Mouse (Mus musculus) heart, embryonic 13.5 days (tissue): Measurements from ENCODE around the gene Bmp8a. TPM values are rescaled to one million over a fixed set of nuclear protein-coding genes. Genes with fewer than 3 reads are reported as not detected.

ENCODE experiments used
- ATAC-seq: fragments of 200-750 bp; cut with Nextera tagmentation; 2 replicates; pipeline ENCODE4 v1.8.0; 2017; ENCODE audit warnings: moderate TSS enrichment; ENCODE audit not compliant: insufficient number of reproducible peaks, low FRiP score, low TSS enrichment; ENCODE audit errors: extremely low read depth
- H3K27ac ChIP-seq: fragments of 300-500 bp; sonication (generic); replicated peaks from 2 replicates; pipeline ENCODE4 v1.5.1; 2015; ENCODE audit warnings: moderate library complexity, mild to moderate bottlenecking, inconsistent platforms
- H3K27me3 ChIP-seq: fragments of 300-500 bp; sonication (generic); replicated peaks from 2 replicates; pipeline ENCODE4 v1.6.1; 2015; ENCODE audit warnings: mild to moderate bottlenecking, inconsistent platforms
- H3K36me3 ChIP-seq: fragments of 300-500 bp; sonication (generic); 2 replicates; pipeline ENCODE4 v1.6.1; 2015; ENCODE audit warnings: mild to moderate bottlenecking, inconsistent platforms
- H3K4me1 ChIP-seq: fragments of 300-500 bp; sonication (generic); 2 replicates; pipeline ENCODE4 v1.6.1; 2015; ENCODE audit warnings: inconsistent platforms
- H3K4me2 ChIP-seq: fragments of 300-500 bp; sonication (generic); 2 replicates; pipeline ENCODE4 v1.6.1; 2015; ENCODE audit warnings: inconsistent platforms, mild to moderate bottlenecking, moderate library complexity
- H3K4me3 ChIP-seq: fragments of 300-500 bp; sonication (generic); 2 replicates; pipeline ENCODE4 v1.5.1; 2015; ENCODE audit warnings: moderate library complexity, mild to moderate bottlenecking, inconsistent platforms
- H3K9ac ChIP-seq: fragments of 300-500 bp; sonication (generic); 2 replicates; pipeline ENCODE4 v1.6.1; 2015; ENCODE audit warnings: inconsistent platforms, mild to moderate bottlenecking, moderate library complexity
- H3K9me3 ChIP-seq: fragments of 300-500 bp; sonication (generic); 2 replicates; pipeline ENCODE4 v1.6.1; 2016; ENCODE audit warnings: inconsistent platforms
- WGBS: fragments of 180-500 bp; shearing (Covaris S2); methylation state at CpG from one replicate; pipeline ENCODE4 v1.1.7; 2015; ENCODE audit warnings: mixed read lengths; 5-methylcytosine and 5-hydroxymethylcytosine counted together
- polyA plus RNA-seq: library from polyadenylated mRNA; unstranded; fragments of >200 nt; fragmentation: Nextera tagmentation; extraction: Ambion mirVana; gene quantifications from 2 replicates; pipeline ENCODE4 v1.2.1, GENCODE M21; 2015

Bmp8a gene
- polyA plus RNA-seq, result 0.06 and 0.13 TPM in 2 replicates

DNA sequence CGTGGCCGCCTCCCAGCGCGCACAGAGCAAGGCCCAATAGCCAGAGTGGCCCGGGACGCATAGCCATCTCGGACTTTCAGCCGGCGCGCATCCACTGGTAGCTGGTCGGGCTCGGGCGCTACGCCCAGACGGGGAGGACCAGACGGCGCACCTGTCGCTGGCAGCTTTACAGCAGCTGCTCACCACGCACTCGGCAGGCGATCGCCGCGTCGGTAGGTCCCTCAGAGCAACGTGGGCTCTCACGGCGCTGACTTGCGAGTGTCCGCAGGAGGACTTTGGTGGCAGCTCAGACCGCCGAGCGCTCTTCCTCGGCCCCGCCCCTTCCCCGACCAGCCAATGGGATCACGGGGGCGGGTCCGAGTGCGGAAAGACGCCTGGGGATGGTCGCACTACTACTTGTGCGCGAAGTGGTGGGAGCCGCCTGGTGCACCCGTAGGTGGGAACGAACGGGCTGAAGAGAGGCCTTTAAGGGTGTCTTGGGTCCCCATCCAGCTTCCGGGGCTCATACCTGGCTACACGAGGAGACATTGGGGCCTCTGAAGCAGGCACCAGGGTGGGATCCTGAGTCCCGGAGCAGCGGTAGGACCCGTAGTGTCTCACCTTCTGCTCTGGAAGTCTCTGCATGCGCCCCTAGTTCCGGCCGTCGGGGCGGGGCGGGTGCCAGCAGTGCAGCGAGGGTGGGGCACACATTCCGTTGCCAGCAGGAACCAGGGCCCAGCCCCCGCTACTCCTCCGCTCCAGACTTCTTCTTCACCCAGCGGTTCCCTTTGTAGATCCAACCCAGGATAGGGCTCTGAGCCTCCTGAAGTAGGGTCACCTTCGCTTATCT lies at the start of gene Bmp8a:
Bmp8a (minus strand) TSS at position 611 of the 829 bp plus-strand sequence.
- ATAC-seq, result peak; percentile 79; the same call in 1 of the 2 replicates
- Histone ChIP-seq H3K4me2 (peak within 1 kb of the TSS; percentile 98), H3K36me3 (no peaks in the 10 kb centered on the region), H3K9ac (peak within 1 kb of the TSS; percentile 73), H3K4me3 (peak within 1 kb of the TSS; percentile 64), H3K4me1 (peaks cover 18% of the 10 kb centered on the region), H3K9me3 (no peaks in the 10 kb centered on the region), H3K27me3 (peaks cover 56% of the 10 kb centered on the region), H3K27ac (no peak within 1 kb of the TSS)
- under 1% methylated on average over 64 of the region's 65 CpGs for WGBS

DNA sequence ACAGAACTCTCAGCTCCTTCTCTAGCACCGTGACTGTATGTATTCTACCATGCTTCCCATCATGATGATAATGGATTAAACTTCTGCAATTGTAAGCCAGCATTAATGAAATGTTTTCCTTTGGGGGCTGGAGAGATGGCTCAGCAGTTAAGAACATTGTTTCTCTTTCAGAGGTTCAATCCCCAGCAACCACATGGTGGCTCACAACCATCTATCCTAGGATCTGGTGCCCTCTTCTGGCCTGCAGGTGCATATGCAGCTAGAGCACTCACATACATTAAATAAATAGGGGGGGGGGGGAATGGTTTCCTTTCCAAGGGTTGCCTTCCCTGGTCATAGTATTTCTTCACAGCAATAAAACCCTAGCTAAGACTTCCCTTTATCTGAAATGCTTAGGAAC lies 49.1 kb upstream of the Bmp8a start:
- 90% methylated on average over 1 of the region's 1 CpGs for WGBS
- Histone ChIP-seq H3K9ac (no peak overlapping the region), H3K4me3 (no peak overlapping the region), H3K36me3 (peaks cover 99% of the 10 kb centered on the region), H3K9me3 (no peaks in the 10 kb centered on the region), H3K4me1 (no peaks in the 10 kb centered on the region; the same call in 1 of the 2 replicates), H3K4me2 (no peak overlapping the region), H3K27me3 (no peaks in the 10 kb centered on the region), H3K27ac (no peak overlapping the region)
- ATAC-seq, result no peak

DNA sequence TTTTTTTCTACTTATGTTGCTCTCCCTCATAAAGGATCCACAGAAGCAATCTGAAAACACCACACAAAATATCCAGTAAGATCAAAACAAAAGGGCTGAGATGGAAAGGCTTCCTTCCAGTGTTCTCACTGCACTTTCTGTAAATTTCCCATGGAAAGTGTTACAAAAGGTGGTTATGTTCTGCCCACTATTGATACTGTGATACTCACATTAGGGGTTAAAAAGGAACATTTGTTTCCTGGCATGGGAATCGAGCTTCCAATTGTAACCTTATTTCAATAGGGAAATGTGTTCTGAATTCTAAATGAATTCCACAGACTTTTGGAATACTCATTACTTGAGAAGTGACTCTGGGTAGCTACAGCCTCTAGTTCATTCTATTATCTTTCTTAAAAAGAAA lies 42.0 kb upstream of the Bmp8a start:
- Histone ChIP-seq H3K4me2 (no peak overlapping the region), H3K4me3 (no peak overlapping the region), H3K9me3 (no peaks in the 10 kb centered on the region), H3K36me3 (peaks cover 98% of the 10 kb centered on the region), H3K27ac (no peak overlapping the region), H3K27me3 (no peaks in the 10 kb centered on the region), H3K4me1 (no peaks in the 10 kb centered on the region), H3K9ac (no peak overlapping the region)
- WGBS, result 71% methylated on average over 1 of the region's 1 CpGs
- no peak for ATAC-seq

DNA sequence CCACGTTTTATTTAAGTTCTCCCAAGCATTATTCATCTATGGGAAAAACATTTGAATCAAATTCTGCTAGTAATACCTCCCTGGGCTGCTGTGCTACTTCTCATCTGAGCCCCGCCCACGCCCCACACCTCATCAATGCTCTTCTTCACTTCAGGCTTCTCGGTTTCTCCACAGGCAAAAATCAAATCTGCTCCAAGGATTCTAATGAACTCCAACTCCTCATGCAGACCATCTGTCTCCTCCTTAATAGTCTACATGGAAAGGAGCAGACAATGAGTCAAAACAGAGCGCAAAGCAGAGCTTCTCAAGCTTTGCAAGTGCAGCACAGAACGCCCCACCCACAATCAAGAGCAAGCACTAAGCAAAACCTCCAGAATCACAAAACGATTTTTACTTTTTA lies 40.1 kb upstream of the Bmp8a start:
- no peak for ATAC-seq
- Histone ChIP-seq H3K4me1 (no peaks in the 10 kb centered on the region), H3K4me3 (no peak overlapping the region), H3K27ac (no peak overlapping the region), H3K9me3 (no peaks in the 10 kb centered on the region), H3K4me2 (no peak overlapping the region), H3K9ac (no peak overlapping the region), H3K36me3 (peaks cover 93% of the 10 kb centered on the region), H3K27me3 (no peaks in the 10 kb centered on the region)
- 91% methylated on average over 7 of the region's 7 CpGs for WGBS

DNA sequence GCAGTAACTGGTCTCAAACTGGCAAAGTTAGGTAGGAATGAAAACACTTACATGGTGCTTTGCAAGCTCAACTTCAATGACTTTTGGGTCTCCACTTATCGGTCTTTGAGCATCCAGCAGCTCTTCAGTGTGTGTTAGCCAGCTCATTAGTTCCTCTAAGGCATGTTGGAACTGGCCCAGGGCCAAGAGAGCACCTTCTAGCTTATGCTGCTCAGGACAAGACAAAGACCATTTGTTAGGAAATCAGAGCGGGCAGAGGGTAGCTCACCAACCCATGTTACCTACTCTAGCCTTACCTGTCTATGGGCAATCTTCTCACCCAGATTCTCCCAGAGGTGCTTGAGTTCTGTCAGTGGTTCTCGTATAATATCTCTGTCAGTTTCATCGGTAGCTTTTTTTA lies 39.0 kb upstream of the Bmp8a start:
- H3K4me3 ChIP-seq, result no peak overlapping the region
- no peak for ATAC-seq
- no peaks in the 10 kb centered on the region for H3K27me3 ChIP-seq
- H3K9me3 ChIP-seq, result no peaks in the 10 kb centered on the region
- H3K4me1 ChIP-seq, result no peaks in the 10 kb centered on the region
- no peak overlapping the region for H3K27ac ChIP-seq
- peaks cover 92% of the 10 kb centered on the region for H3K36me3 ChIP-seq
- H3K9ac ChIP-seq, result no peak overlapping the region
- 86% methylated on average over 4 of the region's 4 CpGs for WGBS
- no peak overlapping the region for H3K4me2 ChIP-seq

DNA sequence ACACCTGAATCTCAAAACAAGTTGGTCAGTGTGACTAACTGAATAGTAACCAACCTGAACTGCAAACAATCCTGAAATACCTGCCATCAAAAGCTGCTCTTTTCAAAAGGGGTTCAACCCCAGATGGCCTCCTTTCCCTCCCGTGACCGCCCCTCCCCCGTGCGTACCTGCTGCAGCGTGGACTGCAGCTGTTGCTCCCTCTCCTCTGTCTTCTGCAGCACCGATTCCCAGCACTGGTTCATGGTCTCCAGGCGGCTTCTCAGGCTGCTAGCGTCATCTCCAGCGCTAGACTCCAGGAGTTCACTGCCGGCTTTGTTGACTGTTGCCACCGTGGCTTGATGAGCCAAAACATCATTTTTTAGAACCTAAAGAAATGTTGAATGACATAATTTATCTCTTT lies 38.5 kb upstream of the Bmp8a start:
- H3K9ac ChIP-seq, result no peak overlapping the region
- H3K27me3 ChIP-seq, result no peaks in the 10 kb centered on the region
- no peak for ATAC-seq
- WGBS, result 92% methylated on average over 11 of the region's 11 CpGs
- no peak overlapping the region for H3K4me3 ChIP-seq
- H3K4me1 ChIP-seq, result no peaks in the 10 kb centered on the region
- no peak overlapping the region for H3K4me2 ChIP-seq
- peaks cover 92% of the 10 kb centered on the region for H3K36me3 ChIP-seq
- no peak overlapping the region for H3K27ac ChIP-seq
- no peaks in the 10 kb centered on the region for H3K9me3 ChIP-seq

DNA sequence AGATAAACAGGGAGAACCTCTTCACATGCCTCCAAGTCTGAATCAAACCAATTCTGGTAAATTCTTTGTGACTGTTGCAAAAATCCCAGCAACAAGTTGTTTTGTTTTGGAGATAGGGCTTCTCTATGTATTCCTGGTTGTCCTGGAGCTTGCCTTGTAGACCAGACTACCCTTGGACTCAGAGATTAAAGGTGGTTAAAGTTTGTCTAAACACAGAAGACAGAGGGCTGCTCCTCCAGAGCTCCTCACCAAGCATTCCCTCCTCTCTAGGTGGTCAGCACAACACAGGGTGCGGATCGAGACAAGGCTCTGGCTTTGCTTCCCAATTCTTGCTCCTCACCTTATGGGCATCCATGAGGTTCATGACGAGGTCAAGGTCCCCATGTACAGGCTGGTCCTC lies 33.0 kb upstream of the Bmp8a start:
- 88% methylated on average over 3 of the region's 3 CpGs for WGBS

DNA sequence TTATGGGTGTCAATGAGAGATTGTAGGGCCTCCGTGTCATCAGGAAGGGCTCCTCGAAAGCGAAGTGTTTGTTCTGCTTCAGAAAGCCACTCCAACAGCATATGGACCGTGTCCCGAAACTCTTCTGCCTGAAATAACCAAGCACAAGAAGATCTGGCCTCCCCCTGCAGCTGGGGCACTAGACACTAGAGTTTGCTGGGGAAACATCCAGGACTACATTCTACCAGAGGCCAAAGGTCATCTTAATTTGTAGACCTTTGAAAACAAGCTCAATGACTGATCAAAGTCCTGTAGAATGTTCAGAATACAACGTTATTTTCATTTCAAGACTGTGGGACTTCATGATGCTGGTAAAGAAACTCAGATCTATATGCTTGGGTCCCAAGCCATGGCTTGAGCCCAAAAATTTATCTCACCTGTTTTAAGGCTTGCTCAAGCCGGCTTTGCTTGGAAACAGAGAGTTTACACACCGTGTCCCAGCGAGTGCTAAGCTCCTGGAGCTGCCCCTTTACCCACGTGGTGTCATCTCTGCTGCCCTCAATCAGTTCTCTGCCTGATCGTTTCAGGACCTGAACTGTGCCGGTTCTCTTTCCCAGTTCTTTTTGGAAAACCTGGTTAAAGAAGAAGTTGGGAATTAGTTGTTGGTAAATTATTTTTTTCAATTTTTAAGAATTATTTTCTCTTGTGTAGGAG lies 31.4 kb upstream of the Bmp8a start:
- Histone ChIP-seq H3K27me3 (no peaks in the 10 kb centered on the region), H3K9me3 (no peaks in the 10 kb centered on the region), H3K4me1 (no peaks in the 10 kb centered on the region), H3K4me2 (no peak overlapping the region), H3K27ac (no peak overlapping the region), H3K9ac (no peak overlapping the region), H3K36me3 (peaks cover 96% of the 10 kb centered on the region), H3K4me3 (no peak overlapping the region)
- 91% methylated on average over 12 of the region's 12 CpGs for WGBS
- ATAC-seq, result no peak

More for the DNA sequence above, 33.0 kb upstream of the Bmp8a start:
- H3K27ac ChIP-seq, result no peak overlapping the region
- no peak overlapping the region for H3K9ac ChIP-seq
- peaks cover 94% of the 10 kb centered on the region for H3K36me3 ChIP-seq
- no peak overlapping the region for H3K4me2 ChIP-seq
- no peak overlapping the region for H3K4me3 ChIP-seq
- no peaks in the 10 kb centered on the region for H3K9me3 ChIP-seq
- ATAC-seq, result no peak
- no peaks in the 10 kb centered on the region for H3K27me3 ChIP-seq
- H3K4me1 ChIP-seq, result no peaks in the 10 kb centered on the region

DNA sequence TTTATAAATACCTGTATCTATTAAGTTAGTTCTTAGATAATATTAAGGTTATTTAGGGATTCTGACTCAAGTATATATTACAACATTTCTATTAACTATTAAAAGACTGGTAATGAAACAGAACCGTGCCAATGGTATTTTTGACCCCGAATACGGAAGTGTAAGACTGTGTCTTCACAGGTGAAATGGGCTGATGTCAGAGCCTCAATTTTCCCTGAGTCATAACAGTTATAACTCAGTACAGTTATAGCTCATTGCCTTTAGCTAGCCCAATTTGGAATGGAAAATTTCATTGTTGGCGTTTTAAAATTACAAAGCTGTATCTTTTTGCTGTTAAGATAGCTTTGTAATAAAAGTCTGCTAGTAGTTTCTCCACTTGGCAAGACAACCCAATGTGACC lies 20.5 kb upstream of the Bmp8a start:
- Histone ChIP-seq H3K9me3 (no peaks in the 10 kb centered on the region), H3K4me3 (no peak overlapping the region), H3K27me3 (no peaks in the 10 kb centered on the region), H3K36me3 (peaks cover 97% of the 10 kb centered on the region), H3K9ac (no peak overlapping the region), H3K4me2 (no peak overlapping the region), H3K4me1 (no peaks in the 10 kb centered on the region), H3K27ac (no peak overlapping the region)
- no peak for ATAC-seq
- WGBS, result 89% methylated on average over 4 of the region's 4 CpGs

DNA sequence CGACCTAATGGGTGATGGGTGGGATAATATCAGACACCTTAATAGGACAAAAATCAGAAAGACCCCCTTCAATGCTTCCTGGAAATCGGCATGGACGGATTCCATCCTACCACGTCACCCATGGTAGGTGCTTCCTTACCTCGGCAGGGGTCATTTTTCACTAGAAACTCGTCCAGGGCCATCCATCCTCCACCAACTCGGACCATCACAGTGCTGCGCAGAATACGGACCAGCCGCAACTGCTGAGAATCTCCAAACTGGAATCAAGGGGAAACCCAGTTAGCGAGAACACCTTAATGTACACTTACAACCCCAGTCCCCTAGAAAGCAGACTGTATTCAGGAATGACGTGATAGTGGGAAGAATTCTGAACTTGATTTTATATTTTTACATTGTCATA lies 17.7 kb upstream of the Bmp8a start:
- H3K9me3 ChIP-seq, result no peaks in the 10 kb centered on the region
- no peak overlapping the region for H3K27ac ChIP-seq
- no peaks in the 10 kb centered on the region for H3K4me1 ChIP-seq
- no peak overlapping the region for H3K9ac ChIP-seq
- H3K4me3 ChIP-seq, result no peak overlapping the region
- H3K36me3 ChIP-seq, result peaks cover 95% of the 10 kb centered on the region
- H3K27me3 ChIP-seq, result no peaks in the 10 kb centered on the region
- 90% methylated on average over 12 of the region's 12 CpGs for WGBS
- no peak for ATAC-seq
- no peak overlapping the region for H3K4me2 ChIP-seq

DNA sequence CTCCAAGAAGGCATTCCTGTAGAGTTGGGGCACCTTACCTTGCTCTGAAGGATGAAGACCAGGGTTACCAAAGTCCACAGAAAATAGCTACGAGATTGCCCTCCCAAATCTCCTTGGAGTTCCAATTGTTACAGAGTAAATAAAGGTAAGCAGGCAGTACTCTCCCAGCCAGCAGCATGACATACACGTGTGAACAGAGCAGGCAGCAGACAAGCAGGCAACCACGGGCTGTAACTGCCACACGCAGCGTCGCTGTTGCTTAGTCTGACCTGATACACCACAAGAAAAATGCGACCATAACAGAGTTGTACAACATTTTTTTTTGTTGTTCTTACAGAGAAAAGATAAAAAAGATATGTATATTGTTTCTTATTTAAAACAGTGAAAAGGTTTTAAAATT lies 15.6 kb upstream of the Bmp8a start:
- H3K4me3 ChIP-seq, result no peak overlapping the region
- ATAC-seq, result no peak
- H3K27me3 ChIP-seq, result no peaks in the 10 kb centered on the region
- H3K4me2 ChIP-seq, result no peak overlapping the region
- no peak overlapping the region for H3K27ac ChIP-seq
- H3K4me1 ChIP-seq, result no peaks in the 10 kb centered on the region
- no peak overlapping the region for H3K9ac ChIP-seq
- H3K36me3 ChIP-seq, result peaks cover 95% of the 10 kb centered on the region
- 89% methylated on average over 7 of the region's 7 CpGs for WGBS
- no peaks in the 10 kb centered on the region; the same call in 1 of the 2 replicates for H3K9me3 ChIP-seq
